Mouse (Mus musculus) liver, embryonic 11.5 days (tissue): ENCODE measurements around the gene Ctdnep1. TPM values are rescaled to one million over a fixed set of nuclear protein-coding genes. Genes with fewer than 3 reads are reported as not detected.

ENCODE experiments used
- ATAC-seq: fragments of 200-750 bp; cut with Nextera tagmentation; replicated peaks from 2 replicates; pipeline ENCODE4 v1.8.0; 2017; ENCODE audit warnings: moderate number of reproducible peaks, mild to moderate bottlenecking, moderate TSS enrichment, moderate library complexity; ENCODE audit not compliant: low FRiP score
- DNase-seq: peaks from one replicate; pipeline ENCODE4 v3.0.0-alpha.2; 2017; ENCODE audit warnings: low spot score
- H3K27ac ChIP-seq: fragments of 300-500 bp; sonication (generic); 2 replicates; pipeline ENCODE4 v1.5.1; 2014; ENCODE audit warnings: mild to moderate bottlenecking, low read depth, low read length, control low read depth
- H3K27me3 ChIP-seq: fragments of 300-500 bp; sonication (generic); replicated peaks from 2 replicates; pipeline ENCODE4 v1.6.1; 2014; ENCODE audit warnings: low read length, mixed read lengths; ENCODE audit not compliant: control insufficient read depth, insufficient read depth
- H3K36me3 ChIP-seq: fragments of 300-500 bp; sonication (generic); 2 replicates; pipeline ENCODE4 v1.6.1; 2014; ENCODE audit warnings: mild to moderate bottlenecking, low read length, moderate library complexity, mixed read lengths; ENCODE audit not compliant: control insufficient read depth, insufficient read depth
- H3K4me1 ChIP-seq: fragments of 300-500 bp; sonication (generic); replicated peaks from 2 replicates; pipeline ENCODE4 v1.6.1; 2014; ENCODE audit warnings: low read length, mixed read lengths; ENCODE audit not compliant: control insufficient read depth, insufficient read depth
- H3K4me2 ChIP-seq: fragments of 300-500 bp; sonication (generic); 2 replicates; pipeline ENCODE4 v1.6.1; 2014; ENCODE audit warnings: mild to moderate bottlenecking, control low read depth, moderate library complexity
- H3K4me3 ChIP-seq: fragments of 300-500 bp; sonication (generic); 2 replicates; pipeline ENCODE4 v1.5.1; 2014; ENCODE audit warnings: low read depth, low read length, control low read depth
- H3K9ac ChIP-seq: fragments of 300-500 bp; sonication (generic); 2 replicates; pipeline ENCODE4 v1.6.1; 2014; ENCODE audit warnings: low read depth, low read length, control low read depth
- H3K9me3 ChIP-seq: fragments of 300-500 bp; sonication (generic); 2 replicates; pipeline ENCODE4 v1.6.1; 2016; ENCODE audit warnings: low read length, inconsistent platforms, mixed read lengths; ENCODE audit not compliant: control insufficient read depth
- WGBS: fragments of 180-500 bp; shearing (Covaris S2); extraction: QIAGEN DNeasy Blood & Tissue Kit; methylation state at CpG from one replicate; pipeline ENCODE4 v1.1.7; 2014; 5-methylcytosine and 5-hydroxymethylcytosine counted together
- polyA plus RNA-seq: library from polyadenylated mRNA; unstranded; fragments of >200 nt; fragmentation: Nextera tagmentation; extraction: Ambion mirVana; gene quantifications from 2 replicates; pipeline ENCODE4 v1.2.1, GENCODE M21; 2014

The Ctdnep1 gene
- polyA plus RNA-seq, 1 experiment from 2014 or later, result 24.0 TPM

DNA sequence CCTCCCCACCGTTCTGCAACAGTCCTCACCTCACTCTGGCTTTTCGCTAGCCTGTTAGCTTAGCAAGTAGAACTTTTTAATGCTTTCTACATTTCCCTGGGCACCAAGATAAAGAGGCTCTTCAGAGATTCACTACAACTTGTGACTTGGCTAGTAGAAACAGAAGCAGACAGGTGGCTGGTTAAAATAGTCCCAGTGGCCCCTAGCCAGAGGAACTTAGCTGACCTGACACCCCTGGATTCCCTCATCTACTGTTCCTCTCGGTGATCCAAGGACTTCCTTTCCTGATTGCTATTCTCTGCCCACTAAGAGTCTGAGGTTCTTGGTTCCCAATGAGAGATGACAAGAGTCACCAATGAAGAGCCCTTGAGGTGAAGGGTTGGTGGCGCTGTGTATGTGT, 2.4 kb downstream of the Ctdnep1 start:
- Histone ChIP-seq H3K4me3 (peak overlapping the region; percentile 94), H3K27ac (peak overlapping the region; percentile 45; the same call in 1 of the 2 replicates), H3K9ac (peak overlapping the region; percentile 92; the same call in 1 of the 2 replicates), H3K9me3 (no peaks in the 10 kb centered on the region), H3K4me1 (peaks cover 19% of the 10 kb centered on the region), H3K36me3 (peaks cover 27% of the 10 kb centered on the region), H3K4me2 (peak overlapping the region; percentile 92), H3K27me3 (no peaks in the 10 kb centered on the region)
- DNase-seq (no peak), ATAC-seq (no peak)
- 78% methylated on average over 4 of the region's 4 CpGs for WGBS

DNA sequence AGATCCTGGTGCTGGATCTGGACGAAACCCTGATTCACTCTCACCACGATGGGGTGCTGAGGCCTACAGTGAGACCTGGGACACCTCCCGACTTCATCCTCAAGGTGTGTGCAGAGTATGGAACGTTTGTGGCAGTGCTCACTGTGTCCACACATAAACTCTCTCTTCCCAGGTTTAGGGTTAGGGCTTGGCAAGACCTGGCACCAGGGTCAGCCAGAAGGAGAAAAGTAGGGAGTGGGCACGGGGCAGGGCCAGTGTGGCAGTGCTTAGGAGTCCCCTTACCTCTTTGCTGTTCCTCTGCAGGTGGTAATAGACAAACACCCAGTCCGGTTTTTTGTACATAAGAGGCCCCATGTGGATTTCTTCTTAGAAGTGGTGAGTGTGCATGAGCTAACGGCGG, 3.5 kb downstream of the Ctdnep1 start:
- no peaks in the 10 kb centered on the region for H3K9me3 ChIP-seq
- WGBS, result 86% methylated on average over 8 of the region's 8 CpGs
- H3K36me3 ChIP-seq, result peaks cover 36% of the 10 kb centered on the region

DNA sequence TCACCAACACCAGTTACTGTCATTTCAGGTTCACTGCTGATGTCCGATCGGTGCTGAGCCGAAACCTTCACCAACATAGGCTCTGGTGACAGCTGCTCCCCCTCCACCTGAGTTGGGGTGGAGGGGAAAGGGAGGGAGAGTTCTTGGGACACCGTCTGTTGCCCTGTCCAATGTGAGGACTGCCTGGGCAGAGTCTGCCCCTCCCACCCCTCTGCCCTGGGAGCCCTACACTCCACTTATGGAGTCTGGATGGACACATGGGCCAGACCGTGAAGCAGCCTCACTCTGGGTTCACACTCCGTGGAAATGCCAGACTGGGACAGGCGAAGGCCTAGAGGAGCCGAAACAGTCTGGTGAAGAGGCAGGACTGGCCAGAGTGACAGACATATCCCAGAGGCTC, 9.0 kb downstream of the Ctdnep1 start:
- Histone ChIP-seq H3K4me2 (no peak overlapping the region), H3K9me3 (no peaks in the 10 kb centered on the region), H3K4me1 (peaks cover 13% of the 10 kb centered on the region; the same call in 1 of the 2 replicates), H3K4me3 (no peak overlapping the region), H3K27ac (peak overlapping the region; percentile 88; the same call in 1 of the 2 replicates), H3K36me3 (peaks cover 39% of the 10 kb centered on the region), H3K9ac (no peak overlapping the region), H3K27me3 (no peaks in the 10 kb centered on the region)
- DNase-seq (no peak), ATAC-seq (no peak)
- 90% methylated on average over 8 of the region's 8 CpGs for WGBS

More for the DNA sequence above, 3.5 kb downstream of the Ctdnep1 start:
- Histone ChIP-seq H3K27ac (no peak overlapping the region), H3K4me2 (no peak overlapping the region), H3K27me3 (no peaks in the 10 kb centered on the region), H3K4me1 (peaks cover 19% of the 10 kb centered on the region), H3K4me3 (no peak overlapping the region), H3K9ac (no peak overlapping the region)
- DNase-seq (no peak), ATAC-seq (no peak)

DNA sequence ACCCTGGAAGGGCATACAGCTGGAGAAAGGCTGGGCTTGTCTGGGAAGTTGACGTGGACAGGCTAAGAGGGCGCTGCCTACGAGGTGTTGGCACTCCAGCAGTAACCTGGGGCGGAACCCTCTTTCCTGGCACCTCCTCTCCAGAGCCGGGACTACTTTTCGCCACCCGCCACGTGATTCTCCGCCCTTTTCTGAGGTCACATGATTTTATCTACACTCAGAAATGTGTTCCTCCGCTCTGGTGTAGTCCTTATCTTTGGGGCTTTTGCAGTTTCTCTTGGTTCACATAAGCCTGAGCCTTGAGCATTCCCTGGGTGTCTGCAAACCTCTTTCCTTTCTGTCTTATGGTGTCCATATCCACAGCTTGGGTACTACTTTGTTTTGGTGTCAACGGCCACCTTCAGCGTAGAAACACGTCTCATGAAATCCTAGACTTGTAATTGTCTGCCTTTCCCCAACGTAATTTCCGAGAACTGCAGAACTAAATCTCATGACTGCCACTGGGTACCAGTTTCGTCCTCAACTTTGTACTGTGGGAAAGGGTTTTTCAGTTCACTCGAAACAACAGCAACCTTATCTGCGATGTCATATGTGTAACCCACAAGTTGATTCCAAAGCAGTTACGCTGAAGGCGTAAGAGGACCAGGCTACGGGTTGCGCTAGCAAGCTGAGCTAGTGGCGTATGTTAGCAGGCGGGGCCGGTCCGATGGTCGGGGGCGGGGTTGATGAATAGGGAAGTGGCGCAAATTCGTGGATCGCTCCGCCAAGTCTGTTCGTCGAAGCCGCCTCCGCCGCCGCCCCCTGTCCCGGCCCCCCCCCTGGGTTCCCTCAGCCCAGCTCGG, 10.1 kb downstream of the Ctdnep1 start, which contains the start of gene Gabarap:
Gabarap (plus strand) TSS at position 294 of the 842 bp plus-strand sequence.
- H3K4me3 ChIP-seq, result peak within 1 kb of the TSS; percentile 67
- under 1% methylated on average over 40 of the region's 40 CpGs for WGBS
- H3K9me3 ChIP-seq, result no peaks in the 10 kb centered on the region
- peak within 1 kb of the TSS; percentile 79 for H3K9ac ChIP-seq
- H3K36me3 ChIP-seq, result peaks cover 32% of the 10 kb centered on the region
- ATAC-seq, result peak; percentile 72
- H3K4me2 ChIP-seq, result peak within 1 kb of the TSS; percentile 87
- peak; percentile 96 for DNase-seq
- H3K27me3 ChIP-seq, result no peaks in the 10 kb centered on the region
- peak within 1 kb of the TSS; percentile 88 for H3K27ac ChIP-seq
- peaks cover 13% of the 10 kb centered on the region; the same call in 1 of the 2 replicates for H3K4me1 ChIP-seq

DNA sequence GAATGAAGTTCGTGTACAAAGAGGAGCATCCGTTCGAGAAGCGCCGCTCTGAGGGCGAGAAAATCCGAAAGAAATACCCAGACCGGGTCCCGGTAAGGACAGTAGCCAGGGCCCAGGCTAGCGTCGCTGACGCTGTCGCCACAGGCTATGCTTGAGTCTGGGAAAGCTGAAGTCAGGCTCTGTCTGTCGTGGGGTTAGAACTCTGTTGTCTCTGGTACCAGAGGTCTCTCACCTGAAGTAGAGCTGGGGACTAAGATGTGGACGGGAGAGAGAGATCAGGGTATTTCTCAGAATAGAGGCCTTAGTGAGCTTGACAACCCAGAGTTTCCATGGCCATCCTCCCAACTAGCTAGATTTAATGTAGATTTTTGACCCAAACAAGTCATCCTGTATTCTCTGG, 10.8 kb downstream of the Ctdnep1 start:
- H3K4me2 ChIP-seq, result peak overlapping the region; percentile 87
- no peaks in the 10 kb centered on the region for H3K27me3 ChIP-seq
- under 1% methylated on average over 15 of the region's 15 CpGs for WGBS
- DNase-seq (no peak), ATAC-seq (0 out of 2 replicates have a peak, but pooled peaks have one; percentile 16)
- H3K27ac ChIP-seq, result peak overlapping the region; percentile 88
- no peaks in the 10 kb centered on the region for H3K9me3 ChIP-seq
- H3K4me1 ChIP-seq, result peaks cover 13% of the 10 kb centered on the region; the same call in 1 of the 2 replicates
- peaks cover 26% of the 10 kb centered on the region for H3K36me3 ChIP-seq
- peak overlapping the region; percentile 67 for H3K4me3 ChIP-seq
- peak overlapping the region; percentile 79 for H3K9ac ChIP-seq

DNA sequence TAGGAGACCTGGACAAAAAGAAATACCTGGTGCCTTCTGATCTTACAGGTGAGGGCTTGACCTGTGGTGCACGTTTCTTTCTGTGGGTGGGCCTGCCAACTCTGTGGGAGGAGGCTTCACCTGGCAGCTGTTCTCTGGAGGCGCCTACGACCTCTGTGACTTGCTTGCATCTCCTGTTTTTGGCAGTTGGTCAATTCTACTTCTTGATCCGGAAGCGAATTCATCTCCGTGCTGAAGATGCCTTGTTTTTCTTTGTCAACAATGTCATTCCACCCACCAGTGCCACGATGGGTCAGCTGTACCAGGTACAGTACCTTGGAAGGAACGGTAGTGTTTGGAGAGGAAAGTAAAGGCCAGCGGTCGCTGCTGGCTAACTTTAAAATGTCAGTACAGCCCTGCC, 11.4 kb downstream of the Ctdnep1 start:
- Histone ChIP-seq H3K4me2 (peak overlapping the region; percentile 87), H3K27ac (no peak overlapping the region), H3K9ac (peak overlapping the region; percentile 20; the same call in 1 of the 2 replicates), H3K4me3 (peak overlapping the region; percentile 67), H3K4me1 (peaks cover 15% of the 10 kb centered on the region), H3K9me3 (no peaks in the 10 kb centered on the region), H3K27me3 (no peaks in the 10 kb centered on the region), H3K36me3 (peaks cover 24% of the 10 kb centered on the region)
- WGBS, result 82% methylated on average over 10 of the region's 10 CpGs
- DNase-seq, result no peak
- ATAC-seq, result no peak

DNA sequence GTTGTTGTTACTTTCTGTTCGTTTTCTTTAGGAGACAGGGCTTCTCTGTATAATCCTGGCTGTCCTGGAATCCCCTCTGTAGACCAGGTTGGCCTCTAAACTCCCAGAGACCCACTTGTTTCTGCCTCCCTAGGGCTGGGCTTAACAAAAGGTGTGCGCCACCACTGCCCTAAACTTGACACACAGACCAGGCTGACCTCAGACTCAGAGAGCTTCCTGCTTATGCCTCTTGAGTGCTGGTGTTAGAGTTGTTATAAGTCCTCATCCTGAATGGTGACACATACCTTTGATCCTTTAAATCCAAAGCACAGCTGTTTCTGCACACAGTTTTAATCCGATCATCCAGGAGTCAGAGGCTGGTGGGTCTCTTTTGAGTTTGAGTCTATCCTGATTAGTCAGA, 12.0 kb downstream of the Ctdnep1 start:
- Histone ChIP-seq H3K9ac (peak overlapping the region; percentile 38; the same call in 1 of the 2 replicates), H3K4me2 (peak overlapping the region; percentile 87), H3K4me3 (peak overlapping the region; percentile 67; the same call in 1 of the 2 replicates), H3K9me3 (no peaks in the 10 kb centered on the region), H3K27me3 (no peaks in the 10 kb centered on the region), H3K27ac (no peak overlapping the region), H3K36me3 (peaks cover 26% of the 10 kb centered on the region), H3K4me1 (peaks cover 20% of the 10 kb centered on the region)
- DNase-seq (no peak), ATAC-seq (no peak)
- 89% methylated on average over 3 of the region's 3 CpGs for WGBS

DNA sequence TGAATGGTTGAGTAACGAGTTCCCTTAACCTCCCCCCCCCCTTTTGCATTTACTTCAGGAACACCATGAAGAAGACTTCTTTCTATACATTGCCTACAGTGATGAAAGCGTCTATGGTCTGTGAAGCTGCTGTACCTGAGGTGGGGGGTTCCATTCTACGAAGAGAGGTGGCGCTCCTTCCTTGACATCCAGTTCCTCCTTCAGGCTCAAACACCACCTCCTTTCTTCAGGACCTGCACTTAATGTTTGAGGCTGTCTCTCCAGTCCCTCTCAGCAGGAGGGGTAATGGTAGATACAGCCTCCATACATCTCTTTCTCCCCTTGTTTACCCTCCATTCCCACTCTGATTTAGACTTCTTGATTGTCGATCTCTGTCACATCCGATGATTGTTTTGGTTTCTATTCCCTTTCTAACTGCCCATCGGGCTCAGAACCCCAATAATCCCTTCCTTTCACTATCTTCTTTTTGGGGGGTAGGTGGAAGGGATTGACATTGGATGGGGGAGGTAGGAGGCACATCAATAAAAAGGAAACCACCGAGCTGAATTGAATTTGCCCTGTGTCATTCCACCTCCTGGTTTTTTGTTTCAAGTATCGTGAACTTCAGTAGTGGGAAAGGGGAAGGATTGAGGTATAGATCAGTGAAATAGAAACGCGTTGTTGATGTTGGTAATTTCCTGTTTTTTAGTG, 13.6 kb downstream of the Ctdnep1 start:
- H3K36me3 ChIP-seq, result peaks cover 29% of the 10 kb centered on the region
- WGBS, result 79% methylated on average over 11 of the region's 11 CpGs
- ATAC-seq, result no peak
- peak overlapping the region; percentile 97 for H3K4me3 ChIP-seq
- H3K27ac ChIP-seq, result no peak overlapping the region
- DNase-seq, result no peak
- no peaks in the 10 kb centered on the region for H3K9me3 ChIP-seq
- H3K27me3 ChIP-seq, result no peaks in the 10 kb centered on the region
- H3K9ac ChIP-seq, result no peak overlapping the region
- H3K4me1 ChIP-seq, result peaks cover 22% of the 10 kb centered on the region
- H3K4me2 ChIP-seq, result peak overlapping the region; percentile 56
